Mouse (Mus musculus) right cerebral cortex, postnatal 4 days (tissue): ENCODE results near the gene Rdh19.
A peak's percentile ranks its signal among the peaks of the same experiment; 100 is the strongest.
"Not testable (repeated sequence)": the region's sequence is repeated elsewhere in the genome, so short reads cannot be mapped to it uniquely, and the experiment has no call there.

Source experiments
- DNase-seq: peaks from one replicate; pipeline ENCODE4 v3.0.0-alpha.2; 2022

Rdh19 gene

GRCm38 (mm10) chr10:127849628-127850027, at the start of gene Rdh19:
TSS of gene Rdh19 (plus strand) at chr10:127849928.
- no peak for DNase-seq

- no peak for DNase-seq
These were observed 48.8 kb upstream of the Rdh19 start, which contains the start of gene Rdh16 for GRCm38 (mm10) chr10:127800891-127801290. TSS of gene Rdh16 (plus strand) at chr10:127801152.

- DNase-seq, result no peak
These were observed 48.1 kb upstream of the Rdh19 start for GRCm38 (mm10) chr10:127801612-127802011.

GRCm38 (mm10) chr10:127802236-127802635, 47.5 kb upstream of the Rdh19 start:
- no peak for DNase-seq

- DNase-seq, result no peak
These were observed 45.3 kb upstream of the Rdh19 start for GRCm38 (mm10) chr10:127804416-127804815.

GRCm38 (mm10) chr10:127815888-127816287, 33.8 kb upstream of the Rdh19 start:
- DNase-seq, result no peak

GRCm38 (mm10) chr10:127817268-127817910, 32.3 kb upstream of the Rdh19 start:
- DNase-seq, result not testable (repeated sequence)

GRCm38 (mm10) chr10:127821806-127822205, 27.9 kb upstream of the Rdh19 start:
- not testable (repeated sequence) for DNase-seq

GRCm38 (mm10) chr10:127825386-127825785, 24.3 kb upstream of the Rdh19 start:
- peak; percentile 4 for DNase-seq

GRCm38 (mm10) chr10:127829121-127829520, 20.6 kb upstream of the Rdh19 start:
- no peak for DNase-seq

- DNase-seq, result not testable (repeated sequence)
These were observed 15.5 kb upstream of the Rdh19 start for GRCm38 (mm10) chr10:127834186-127834585.

- DNase-seq, result no peak
These were observed 14.4 kb upstream of the Rdh19 start for GRCm38 (mm10) chr10:127835292-127835691.

GRCm38 (mm10) chr10:127837793-127838192, 11.9 kb upstream of the Rdh19 start:
- not testable (repeated sequence) for DNase-seq

GRCm38 (mm10) chr10:127838539-127838938, 11.2 kb upstream of the Rdh19 start:
- no peak for DNase-seq

GRCm38 (mm10) chr10:127840776-127841175, 9.0 kb upstream of the Rdh19 start:
- no peak for DNase-seq

GRCm38 (mm10) chr10:127845945-127846344, 3.8 kb upstream of the Rdh19 start:
- DNase-seq, result not testable (repeated sequence)

GRCm38 (mm10) chr10:127848089-127848488, 1.6 kb upstream of the Rdh19 start:
- no peak for DNase-seq

- peak; percentile 28 for DNase-seq
These were observed 6.6 kb downstream of the Rdh19 start for GRCm38 (mm10) chr10:127856376-127856775.

- DNase-seq, result no peak
These were observed 15.2 kb downstream of the Rdh19 start for GRCm38 (mm10) chr10:127864931-127865330.

GRCm38 (mm10) chr10:127866232-127866631, 16.5 kb downstream of the Rdh19 start, which contains the start of gene Rdh16f2:
TSS of gene Rdh16f2 (plus strand) at chr10:127866474.
- no peak for DNase-seq

- DNase-seq, result no peak
These were observed 22.8 kb downstream of the Rdh19 start for GRCm38 (mm10) chr10:127872484-127872883.

- no peak for DNase-seq
These were observed 28.0 kb downstream of the Rdh19 start for GRCm38 (mm10) chr10:127877681-127878080.

GRCm38 (mm10) chr10:127878262-127879057, 28.7 kb downstream of the Rdh19 start:
- DNase-seq, result no peak

GRCm38 (mm10) chr10:127879155-127879688, 29.5 kb downstream of the Rdh19 start:
- DNase-seq, result no peak
